ENCODE assay signal across 26 mouse cellular contexts in the genomic region with DNA sequence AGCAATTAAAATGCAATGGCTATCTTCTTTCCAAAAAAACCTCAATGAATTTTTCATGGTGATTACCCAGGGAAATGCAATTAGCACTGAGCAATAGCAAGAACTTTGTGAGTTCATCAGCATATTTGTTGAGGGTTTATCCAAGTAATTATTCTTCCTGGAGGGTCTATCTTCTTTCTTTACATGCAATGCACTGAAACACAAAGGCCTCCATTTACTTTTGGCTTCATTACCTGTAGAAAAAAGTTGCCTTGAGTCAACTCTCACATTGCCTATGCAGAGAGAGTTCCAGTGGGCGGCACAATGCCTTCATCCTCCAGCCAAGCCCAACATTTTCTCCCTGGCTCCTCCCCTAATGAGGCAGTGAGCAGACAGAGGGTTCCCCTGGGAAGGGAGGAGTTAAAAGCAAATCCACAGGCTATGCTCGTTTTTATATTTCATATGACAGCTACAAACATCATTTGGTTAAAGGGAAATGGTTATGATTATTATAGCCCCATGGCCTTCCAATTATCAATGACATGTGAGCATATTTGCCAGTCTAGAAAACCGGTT. TPM values are rescaled to one million over a fixed set of nuclear protein-coding genes. Genes with fewer than 3 reads are reported as not detected.
DNase-seq lines count a peak whose midpoint lies in the region; ATAC-seq and TF ChIP-seq lines count a peak whose summit lies in the region.
"Had no signal": no experiment of that assay in that cellular context is flagged by ENCODE, and none has a peak within 500 bp of the region (broad histone marks: within the 10 kb centered on the region; RNA-seq: fewer than 3 reads in every experiment).

No protein-coding gene starts in this region.

- H3K4me2 ChIP-seq in hindbrain, embryonic 13.5 days: no peak overlapping the region
- H3K4me2 ChIP-seq: embryonic facial prominence, embryonic 15.5 days; forebrain, embryonic 15.5 days; heart, embryonic 13.5 days; hindbrain, embryonic 12.5 days had no signal

- TF ChIP-seq CTCF in brain, embryonic 14.5 days (IDR thresholded peaks at IDR 0.05; ENCODE audit: borderline replicate concordance, extremely low read depth, insufficient read depth, insufficient read length): no peak
- TF ChIP-seq CTCF in gastrocnemius, adult 2 months (IDR thresholded peaks at IDR 0.05): no peak

- H3K4me3 ChIP-seq in hindbrain, embryonic 13.5 days: no peak overlapping the region
- H3K4me3 ChIP-seq in gastrocnemius, adult 2 months: no peak overlapping the region
- H3K4me3 ChIP-seq: embryonic facial prominence, embryonic 15.5 days; erythroblast, embryonic 14.5 days; forebrain, embryonic 10.5 days; forebrain, embryonic 15.5 days; heart, embryonic 13.5 days; hindbrain, embryonic 12.5 days had no signal

- H3K4me1 ChIP-seq in hindbrain, embryonic 13.5 days (replicated peaks): no peaks in the 10 kb centered on the region
- H3K4me1 ChIP-seq: embryonic facial prominence, embryonic 15.5 days; forebrain, embryonic 15.5 days; heart, embryonic 13.5 days had no signal

- no peak overlapping the region for H3K9ac ChIP-seq in hindbrain, embryonic 13.5 days
- H3K9ac ChIP-seq: embryonic facial prominence, embryonic 15.5 days; forebrain, embryonic 15.5 days; heart, embryonic 13.5 days; hindbrain, embryonic 12.5 days had no signal

- intact Hi-C loops in gastrocnemius, adult 2 months (cut with DNase I): no loop called here

- no peaks in the 10 kb centered on the region for H3K9me3 ChIP-seq in hindbrain, embryonic 13.5 days
- H3K9me3 ChIP-seq: embryonic facial prominence, embryonic 15.5 days; forebrain, embryonic 10.5 days; forebrain, embryonic 15.5 days; heart, embryonic 13.5 days; hindbrain, embryonic 12.5 days had no signal

- peak; percentile 5 for DNase-seq in kidney, postnatal 10 days
- DNase-seq in kidney, adult 18-20 months: no peak
- peak; percentile 21 for DNase-seq in testis, postnatal 10 days (ENCODE audit: low spot score)
- no peak for DNase-seq in testis, postnatal 14 days (ENCODE audit: low spot score)
- peak; percentile 78 for DNase-seq in brain, embryonic 14.5 days (ENCODE audit: low read depth)
- DNase-seq in gastrocnemius, adult 2 months: no peak
- DNase-seq: adrenal gland, postnatal 14 days; B cell, adult 2 months; cerebellum, adult 18-20 months; cerebellum, adult 9-11 months; cerebellum, postnatal 36 days; gastrocnemius, postnatal 14 days; heart, postnatal 4 days had no signal

- WGBS in hindbrain, embryonic 13.5 days: 41% methylated on average over 3 of the region's 3 CpGs

- TF ChIP-seq POLR2A in brain, embryonic 14.5 days (IDR thresholded peaks at IDR 0.05; ENCODE audit: borderline replicate concordance, extremely low read depth, insufficient read depth, insufficient read length, poor library complexity, severe bottlenecking): no peak

- H3K27me3 ChIP-seq in hindbrain, embryonic 13.5 days: no peaks in the 10 kb centered on the region
- H3K27me3 ChIP-seq: embryonic facial prominence, embryonic 15.5 days; forebrain, embryonic 15.5 days had no signal

- no peak overlapping the region for H3K27ac ChIP-seq in hindbrain, embryonic 13.5 days
- H3K27ac ChIP-seq in gastrocnemius, adult 2 months: no peak overlapping the region
- H3K27ac ChIP-seq: embryonic facial prominence, embryonic 15.5 days; forebrain, embryonic 10.5 days; forebrain, embryonic 15.5 days; heart, embryonic 13.5 days; hindbrain, embryonic 12.5 days; hindbrain, postnatal 0 days had no signal

- no peak for ATAC-seq in hindbrain, embryonic 13.5 days (ENCODE audit: low FRiP score)
- ATAC-seq: activated CD4-positive, CD25-positive, alpha-beta regulatory T cell, adult 4 months; CD4-positive, CD25-positive, alpha-beta regulatory T cell, adult 4 months; forebrain, embryonic 15.5 days; hindbrain, postnatal 0 days; Patski had no signal

- no peaks in the 10 kb centered on the region for H3K36me3 ChIP-seq in hindbrain, embryonic 13.5 days
- H3K36me3 ChIP-seq: embryonic facial prominence, embryonic 15.5 days; forebrain, embryonic 10.5 days; forebrain, embryonic 15.5 days; heart, embryonic 13.5 days; hindbrain, embryonic 12.5 days had no signal

RNA-seq across cellular contexts. Expression of a gene that starts 37.3 kb away (rescaled TPM):
- polyA plus RNA-seq in brain, embryonic 14.5 days (2012; rRNA removed): 1.8 and 2.2 TPM in 2 replicates
- polyA plus RNA-seq in hindbrain, embryonic 13.5 days (2015; fragmentation: Nextera tagmentation; extraction: Ambion mirVana): 2.0 and 2.4 TPM in 2 replicates
- under 1 TPM in 1 of 2 experiments, not detected in 1; 0.33 TPM for total RNA-seq in gastrocnemius, adult 2 months (2021)
- total RNA-seq: adrenal gland, postnatal 14 days; heart, postnatal 4 days; MEL had no signal
- polyA plus RNA-seq: activated CD4-positive, CD25-positive, alpha-beta regulatory T cell, adult 4 months; CD4-positive, CD25-positive, alpha-beta regulatory T cell, adult 4 months; erythroblast, embryonic 14.5 days; heart, embryonic 13.5 days; heart, postnatal 0 days; Patski had no signal

Comparison
In these comparisons a context has a peak if more than half of its experiments do, and no peak if none do; other contexts are left out.
1. DNase-seq: peak in kidney, postnatal 10 days (single experiment), testis, postnatal 10 days (single experiment) and brain, embryonic 14.5 days (single experiment); none in kidney, adult 18-20 months (single experiment), testis, postnatal 14 days (single experiment) and gastrocnemius, adult 2 months (single experiment).